Mouse (Mus musculus): ENCODE data around the gene Adam11.
"Not testable (repeated sequence)": the region's sequence is repeated elsewhere in the genome, so short reads cannot be mapped to it uniquely, and the experiment has no call there.

GRCm38 (mm10) chr11:102714578-102714977 is 46.7 kb upstream of the Adam11 start:
- TF ChIP-seq CTCF (IDR thresholded peaks at IDR 0.05; ENCODE audit: extremely low read depth, insufficient read length, insufficient replicate concordance, low read depth, low read length); POLR2A (IDR thresholded peaks at IDR 0.05; ENCODE audit: low read depth, low read length): not testable (repeated sequence)
